Mouse (Mus musculus) layer of hippocampus, adult 9-11 months (tissue): ENCODE data around the gene Pbx1.

ENCODE experiments used
- DNase-seq: peaks from one replicate; pipeline ENCODE4 v3.0.0; 2022

Gene Pbx1

DNA sequence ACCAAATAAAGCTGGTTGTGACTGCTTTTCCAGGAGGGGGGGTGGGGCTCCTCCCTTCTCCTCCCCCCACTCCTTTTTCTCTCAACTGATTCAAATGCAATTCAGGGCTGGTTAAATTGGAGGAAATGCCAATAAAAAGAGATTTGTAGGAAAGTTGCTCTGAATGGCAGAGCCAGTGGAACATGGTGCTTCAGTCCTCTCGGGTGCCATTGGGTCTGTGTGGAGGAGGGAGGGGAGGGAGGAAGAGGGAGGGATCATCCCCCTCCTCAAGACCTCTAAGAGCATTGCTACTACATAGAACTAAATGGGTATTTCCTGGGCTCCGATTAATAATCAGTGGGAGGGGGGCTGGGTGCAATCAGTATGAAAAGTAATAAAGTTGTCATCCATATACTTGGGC lies 135.8 kb downstream of the Pbx1 start:
- no peak for DNase-seq

DNA sequence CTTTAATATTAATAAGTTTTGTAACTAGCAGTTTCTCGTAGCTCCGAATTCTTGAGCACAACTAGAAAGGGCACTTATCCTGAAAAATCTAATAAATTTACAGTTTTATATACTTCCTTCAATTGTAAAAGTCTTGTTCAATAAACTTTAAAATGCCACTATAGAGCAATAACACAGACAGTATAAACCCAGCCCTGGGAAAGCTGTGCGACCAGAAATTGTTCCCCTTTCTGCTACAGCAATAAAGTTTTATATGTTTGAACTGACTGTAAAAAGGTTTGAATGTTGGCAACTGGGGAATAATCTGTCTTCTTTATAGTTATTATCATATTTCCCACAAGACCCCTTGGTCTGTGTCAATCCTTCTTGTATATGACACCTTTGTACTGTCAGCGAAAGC lies 136.3 kb downstream of the Pbx1 start:
- no peak for DNase-seq

DNA sequence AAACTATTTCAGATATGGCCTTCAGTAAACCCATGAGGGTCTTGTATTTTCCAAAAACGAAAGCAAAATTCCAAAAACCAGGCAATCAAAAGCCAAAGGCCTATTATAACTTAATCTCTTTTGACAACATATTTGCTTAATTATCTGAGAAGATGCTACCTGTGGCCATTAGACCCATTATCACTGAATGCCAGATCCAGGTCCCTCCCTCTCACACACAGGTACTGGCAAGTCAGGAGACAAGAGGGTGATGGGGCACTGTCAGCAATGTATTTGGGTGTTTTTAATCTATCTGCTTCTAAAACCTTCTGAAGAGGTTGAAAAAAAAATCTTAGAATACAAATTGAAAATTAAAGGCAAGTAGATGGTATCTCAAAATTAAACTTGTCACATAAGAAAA lies 138.4 kb downstream of the Pbx1 start:
- DNase-seq, result no peak

DNA sequence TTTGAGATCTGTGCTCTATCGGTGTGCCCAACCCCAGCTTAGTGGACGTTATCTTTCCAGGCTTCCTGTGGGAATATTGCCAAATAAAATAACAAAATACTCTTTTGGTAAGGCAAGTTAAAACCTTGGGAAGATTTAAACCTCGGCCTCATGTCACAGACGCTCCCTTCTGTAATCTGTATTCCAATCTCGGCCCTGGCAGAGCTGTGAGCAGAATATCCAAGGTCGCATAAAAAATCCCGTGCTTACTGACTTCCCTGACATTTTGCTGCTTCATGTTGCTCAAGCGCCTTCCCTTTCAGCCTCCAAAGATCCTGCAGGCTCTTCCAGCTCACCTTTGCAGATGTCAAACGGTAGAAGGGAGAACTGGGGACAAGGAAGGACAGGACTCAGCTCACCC lies 140.0 kb downstream of the Pbx1 start:
- no peak for DNase-seq

GRCm38 (mm10) chr1:168291643-168292040 lies 140.4 kb downstream of the Pbx1 start:
- no peak for DNase-seq

DNA sequence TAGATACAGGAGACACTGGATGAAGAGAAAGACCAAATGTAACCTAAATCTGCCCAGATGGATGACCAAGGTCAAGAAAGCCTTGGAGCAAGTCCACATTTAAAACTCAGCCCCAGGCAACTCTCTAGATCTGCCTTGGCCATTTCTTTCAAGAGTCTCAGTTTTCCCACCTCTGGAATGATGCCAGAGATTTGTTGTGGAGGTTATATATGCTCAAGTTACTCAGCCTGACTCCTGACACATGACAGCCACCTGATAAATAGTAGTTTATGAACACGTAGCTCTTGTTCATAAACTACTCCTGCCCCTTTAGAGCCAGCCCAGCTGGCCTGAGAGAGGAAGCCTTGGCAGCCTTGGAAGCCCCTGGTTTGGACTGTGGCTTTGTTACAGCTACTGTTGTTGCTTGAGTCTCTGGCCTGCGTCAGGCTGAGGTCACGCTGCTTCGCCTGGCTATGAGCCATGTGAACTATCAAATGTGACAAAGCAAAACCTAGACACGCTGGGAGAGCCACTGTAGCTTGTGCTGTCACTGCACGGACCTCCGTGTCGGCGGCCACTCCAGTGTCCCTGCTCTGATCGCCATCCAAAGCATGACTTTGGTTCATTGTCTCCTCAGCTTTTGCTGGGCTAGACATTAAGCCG lies 140.9 kb downstream of the Pbx1 start:
- no peak for DNase-seq

GRCm38 (mm10) chr1:168290236-168290985 lies 141.7 kb downstream of the Pbx1 start:
- no peak for DNase-seq

DNA sequence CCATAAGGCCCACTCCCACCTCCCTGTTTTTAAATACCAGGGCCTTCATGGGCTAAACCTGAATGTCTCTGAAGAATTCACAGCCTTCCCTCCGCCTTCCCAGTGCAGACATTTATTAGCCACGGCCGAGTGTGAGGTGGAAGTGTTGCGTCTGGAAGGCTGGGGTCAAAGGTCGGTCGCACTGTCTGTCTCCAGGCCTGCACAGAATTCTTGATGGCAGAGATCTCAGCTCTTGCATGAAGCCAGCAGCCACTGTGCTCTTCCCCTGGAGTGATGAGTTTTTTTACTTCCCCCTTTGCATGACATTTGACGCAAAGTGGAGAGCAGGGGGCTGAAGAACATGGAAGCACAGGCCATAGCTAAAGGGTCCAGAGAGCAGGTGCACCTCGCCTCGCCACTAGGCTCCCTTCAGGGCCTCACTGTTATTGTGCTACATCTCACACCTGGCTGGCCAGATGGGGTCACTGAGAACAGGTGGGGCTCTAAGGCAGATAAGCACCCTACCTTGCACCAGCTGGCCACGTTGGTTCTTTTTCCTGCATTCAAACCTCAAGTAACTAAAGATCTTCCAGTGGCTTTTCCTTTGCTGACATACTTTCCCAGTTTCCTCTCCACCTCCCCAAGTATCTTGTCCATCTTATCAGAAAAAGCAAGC lies 143.1 kb downstream of the Pbx1 start:
- DNase-seq, result no peak

DNA sequence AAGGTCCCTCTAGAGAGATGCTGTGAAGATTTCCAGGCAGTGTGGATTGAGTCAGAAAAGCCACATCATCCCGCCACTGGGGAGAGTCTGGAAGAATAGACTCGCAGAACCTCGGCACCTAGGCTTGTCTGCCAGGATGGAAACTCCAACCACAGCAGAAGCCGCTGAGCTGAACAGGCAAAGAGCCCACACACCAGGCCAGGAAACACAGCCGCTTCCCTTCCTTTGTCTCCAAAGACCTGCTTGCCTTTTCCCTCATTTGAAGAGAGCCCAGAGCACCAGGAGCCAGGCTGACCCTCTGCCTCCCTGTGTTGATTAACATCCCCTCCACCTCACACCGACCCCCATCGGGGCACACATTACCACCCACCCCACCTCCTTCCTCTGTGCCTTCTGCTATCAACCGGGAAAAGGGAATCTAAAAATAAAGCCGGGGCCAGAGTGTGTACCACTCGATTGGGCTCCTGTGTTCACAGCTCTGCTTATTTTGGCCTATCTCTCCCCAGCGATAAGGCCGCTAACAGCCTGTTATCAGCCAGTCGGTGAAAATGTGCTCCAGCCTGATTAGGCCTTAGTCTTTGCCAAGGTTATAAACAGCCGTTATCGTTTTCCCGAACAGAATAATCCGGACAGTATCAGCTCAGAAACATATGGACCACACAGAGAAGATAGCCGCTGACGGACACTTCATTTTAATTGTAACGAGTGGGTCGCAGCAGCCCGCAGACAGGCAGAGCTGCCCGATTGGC lies 144.1 kb downstream of the Pbx1 start:
- peak; percentile 42 for DNase-seq

DNA sequence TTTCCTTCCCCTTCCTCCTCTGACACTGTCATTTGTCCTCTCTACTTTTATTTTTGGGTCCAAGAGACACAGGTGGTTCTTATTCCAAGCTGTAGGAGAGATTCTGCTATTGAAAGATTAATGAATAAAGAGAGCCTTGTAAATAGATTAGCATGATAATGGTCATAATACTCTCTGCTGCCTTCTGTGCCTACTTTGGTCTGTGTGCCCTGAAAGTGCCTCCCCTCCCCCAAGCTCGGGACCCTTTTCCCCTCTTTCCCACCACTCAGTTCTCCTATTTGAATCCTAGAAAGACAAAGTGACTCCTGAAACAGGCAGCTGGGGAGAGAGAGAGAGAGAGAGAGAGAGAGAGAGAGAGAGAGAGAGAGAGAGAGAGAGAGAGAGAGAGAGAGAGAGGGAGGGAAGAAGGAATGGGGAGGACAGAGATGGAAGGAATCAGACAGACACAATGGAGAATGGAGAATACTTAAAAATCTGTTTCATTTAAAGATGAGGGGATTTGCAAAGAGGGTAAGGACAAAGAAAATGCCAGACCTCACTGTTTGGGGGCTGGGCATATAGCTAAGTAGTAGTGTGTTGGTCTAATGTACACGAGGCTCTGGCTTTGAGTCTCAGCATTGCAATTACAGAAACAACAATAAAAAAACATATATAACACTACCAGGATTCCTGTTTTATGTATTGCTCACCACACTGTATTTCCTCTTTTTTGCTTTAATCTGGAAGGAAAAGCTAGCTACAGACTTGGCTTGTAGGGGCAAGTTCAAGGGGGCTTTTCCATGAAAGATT lies 145.0 kb downstream of the Pbx1 start:
- DNase-seq, result no peak

DNA sequence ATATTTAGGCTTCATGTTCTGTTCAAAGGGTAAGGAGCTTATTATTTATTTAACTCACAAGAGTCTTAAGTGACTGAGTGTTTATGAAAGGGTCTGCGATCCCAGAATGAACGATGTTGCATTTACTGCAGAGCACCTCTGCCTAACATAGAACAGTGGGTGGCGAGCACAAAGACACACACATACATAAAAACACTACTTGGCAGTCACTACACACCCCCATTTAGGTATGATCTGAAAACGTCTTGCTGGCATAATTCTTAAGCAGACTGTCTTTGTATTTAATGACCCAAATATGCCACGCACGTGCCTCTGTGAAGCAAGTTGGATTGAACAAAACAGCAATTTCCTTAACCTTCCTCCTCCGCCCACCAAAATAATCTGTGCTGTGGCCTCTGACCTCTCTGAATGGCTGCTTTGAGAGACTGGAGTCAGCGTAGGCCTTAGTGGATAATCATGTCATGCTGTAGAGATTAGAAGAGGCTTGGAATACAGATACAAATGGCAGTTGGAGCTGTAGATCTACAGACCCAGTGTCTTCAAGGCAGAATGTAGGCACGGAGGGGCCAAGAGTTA lies 147.4 kb downstream of the Pbx1 start:
- no peak for DNase-seq

DNA sequence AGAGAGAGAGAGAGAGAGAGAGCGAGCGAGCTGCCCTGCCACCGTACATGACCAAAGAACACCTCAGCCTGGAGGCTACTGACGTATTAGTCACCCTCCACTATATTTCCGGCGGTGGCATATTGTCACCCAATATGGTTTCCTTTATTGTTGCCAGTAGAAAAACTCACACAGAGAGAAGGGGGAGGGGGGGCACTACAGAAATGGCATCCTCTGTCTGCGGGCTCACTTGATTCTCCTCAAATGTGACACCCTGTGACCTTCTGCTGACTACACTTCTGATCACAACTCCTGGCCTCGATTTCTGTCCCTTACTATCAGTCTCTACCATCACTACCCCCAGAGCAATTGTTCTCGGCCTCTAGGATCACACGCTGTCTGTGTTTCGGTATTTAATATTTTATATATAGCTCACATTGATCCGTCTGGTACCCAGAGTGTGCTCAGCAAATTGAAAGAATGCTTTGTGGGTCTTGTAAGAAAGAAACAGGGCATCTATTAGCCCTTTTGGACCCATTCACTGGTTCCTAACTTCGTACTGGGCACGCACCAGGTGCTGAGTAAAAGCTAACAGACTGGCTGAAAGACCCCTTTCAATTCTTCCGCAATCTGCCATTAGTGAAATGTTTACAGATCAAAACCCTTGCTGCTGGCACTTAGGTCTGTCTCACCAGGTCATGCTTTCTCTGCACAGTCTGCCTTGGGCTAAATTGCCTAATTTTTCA lies 148.1 kb downstream of the Pbx1 start:
- DNase-seq, result no peak

DNA sequence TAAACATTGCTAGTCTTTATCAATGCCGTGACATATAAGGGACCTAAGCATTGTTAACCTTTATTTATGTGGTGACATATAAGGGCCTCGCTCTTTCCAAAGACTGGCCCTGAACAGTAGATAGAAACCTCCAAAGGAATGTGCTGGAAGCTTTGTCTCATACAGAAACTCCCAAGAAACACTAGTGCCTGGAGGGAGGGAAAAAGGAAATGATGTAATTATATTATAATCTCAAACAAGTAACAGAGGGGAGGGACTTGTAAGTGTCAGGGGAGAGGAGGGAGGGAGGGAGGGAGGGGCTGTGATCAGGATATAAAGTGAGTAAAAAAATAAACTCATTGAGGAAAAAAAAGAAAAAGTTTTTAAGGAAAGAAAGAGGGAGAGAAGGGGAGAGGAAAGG lies 148.6 kb downstream of the Pbx1 start:
- DNase-seq, result no peak

GRCm38 (mm10) chr1:168275678-168276077 lies 156.4 kb downstream of the Pbx1 start:
- DNase-seq, result no peak

DNA sequence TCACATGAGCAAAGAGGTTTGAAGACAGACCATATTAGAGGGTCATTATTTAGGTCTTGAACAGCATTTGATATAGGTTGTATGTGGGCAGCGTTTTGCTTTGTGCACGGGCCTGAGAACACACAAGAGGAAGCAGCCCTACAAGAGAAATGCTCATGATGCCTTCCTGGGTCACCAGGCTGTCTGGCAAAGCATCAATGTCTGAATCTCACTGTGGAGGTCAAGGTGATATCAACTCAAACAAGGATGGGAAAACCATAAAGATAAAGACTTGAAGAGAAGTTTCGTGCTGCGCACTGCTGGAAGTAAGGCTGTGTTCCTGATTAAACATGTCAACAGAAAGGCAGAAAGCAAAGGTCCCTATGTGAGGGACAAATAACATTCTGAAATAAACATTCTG lies 157.8 kb downstream of the Pbx1 start:
- DNase-seq, result no peak

DNA sequence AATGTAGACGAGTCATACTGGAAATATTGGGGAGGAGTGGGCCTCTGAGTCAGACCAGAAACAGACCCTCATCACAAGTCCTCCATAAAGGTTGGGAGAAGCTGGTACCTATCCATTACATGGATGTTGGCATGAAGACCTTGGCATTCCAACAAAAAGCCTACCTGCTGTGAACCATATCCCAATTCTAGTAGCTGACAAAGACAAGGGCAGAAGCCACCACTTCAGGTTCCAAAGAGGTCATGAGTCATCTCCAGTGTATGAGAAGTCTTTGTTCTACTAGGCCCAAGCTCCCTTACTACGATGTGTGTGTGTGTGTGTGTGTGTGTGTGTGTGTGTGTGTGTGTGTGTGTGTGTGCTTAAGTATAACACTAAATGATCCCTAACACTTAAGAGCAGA lies 160.0 kb downstream of the Pbx1 start:
- DNase-seq, result no peak

- DNase-seq, result no peak
These were observed 160.9 kb downstream of the Pbx1 start for GRCm38 (mm10) chr1:168271207-168271606.

GRCm38 (mm10) chr1:168268751-168269623 lies 163.1 kb downstream of the Pbx1 start:
- no peak for DNase-seq

GRCm38 (mm10) chr1:168268224-168268623 lies 163.8 kb downstream of the Pbx1 start:
- no peak for DNase-seq

DNA sequence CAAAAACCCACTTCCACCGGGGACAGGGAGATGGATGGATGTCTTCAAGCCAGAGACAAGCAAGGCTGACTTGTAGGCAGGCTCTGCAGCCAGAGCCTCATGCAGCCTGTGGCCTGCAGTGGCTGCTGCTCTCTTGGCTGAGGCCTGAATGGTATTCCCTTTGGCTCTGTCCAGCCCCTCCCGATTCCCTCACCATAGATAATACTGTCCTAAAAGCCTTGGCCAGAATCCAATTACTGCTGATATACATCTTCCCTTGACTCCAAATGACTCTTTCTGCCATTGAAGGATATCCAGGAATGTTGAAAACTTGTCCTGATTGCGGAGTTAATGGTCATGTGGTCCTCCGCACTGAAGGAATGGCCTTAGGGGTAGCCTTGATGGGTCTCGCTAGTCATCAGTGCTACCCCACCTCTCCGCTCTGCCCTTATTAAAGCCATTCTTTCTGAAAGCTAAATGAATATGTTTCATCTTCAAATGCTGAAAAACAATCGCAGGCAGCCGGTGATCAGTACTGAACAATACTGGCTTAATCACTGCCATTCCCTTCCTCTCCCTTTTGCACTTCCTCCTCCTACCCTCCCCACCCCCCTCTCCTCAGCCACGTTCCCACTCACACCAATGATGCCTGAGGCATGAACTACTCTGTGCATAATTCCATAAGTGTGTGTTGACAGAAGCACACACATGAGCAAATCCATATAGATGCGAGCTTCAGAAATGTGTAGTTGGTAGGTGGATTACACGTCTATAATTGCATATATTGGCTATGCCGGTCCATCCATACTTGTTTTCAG lies 166.3 kb downstream of the Pbx1 start:
- no peak for DNase-seq
